ENCODE assay signal across 8 mouse cellular contexts in genomic region chr17:43326726-43327700, GRCm38 (mm10). TPM values are rescaled to one million over a fixed set of nuclear protein-coding genes. Genes with fewer than 3 reads are reported as not detected.
DNase-seq lines count a peak whose midpoint lies in the region; ATAC-seq and TF ChIP-seq lines count a peak whose summit lies in the region.

No protein-coding gene starts in this region.

- 13% methylated on average over 29 of the region's 29 CpGs for WGBS in spleen, adult 2 months
- WGBS in intestine, embryonic 16.5 days: 17% methylated on average over 29 of the region's 29 CpGs
- WGBS in liver, embryonic 12.5 days (ENCODE audit: insufficient replicate concordance): 6% methylated on average over 29 of the region's 29 CpGs
- WGBS in midbrain, postnatal 0 days: 8% methylated on average over 29 of the region's 29 CpGs

- peak; percentile 35; the same call in 1 of the 2 replicates for TF ChIP-seq CTCF in spleen, adult 2 months (IDR thresholded peaks at IDR 0.05; ENCODE audit: extremely low read depth, insufficient read depth, insufficient read length, insufficient replicate concordance)
- TF ChIP-seq CTCF in midbrain, postnatal 0 days (IDR thresholded peaks at IDR 0.05): peak; percentile 76

- peak; percentile 8 to 11 for DNase-seq in spleen, adult 2 months (ENCODE audit: low read depth in 1 of 2, low spot score in 2 of 2)
- DNase-seq in spleen, adult 12 weeks (ENCODE audit: low spot score): no peak
- DNase-seq in embryo, embryonic 10 days (ENCODE audit: low spot score): peak; percentile 90
- peak; percentile 73 to 81 for DNase-seq in heart, adult 18-20 months
- peak; percentile 86 for DNase-seq in midbrain, postnatal 0 days (ENCODE audit: low spot score)
- DNase-seq in thymus, postnatal 14 days: peak; percentile 37

- H3K9me3 ChIP-seq in intestine, embryonic 16.5 days (ENCODE audit: control insufficient read depth, low read length): no peaks in the 10 kb centered on the region; the same call in 1 of the 2 replicates
- H3K9me3 ChIP-seq in liver, embryonic 12.5 days (replicated peaks): no peaks in the 10 kb centered on the region
- H3K9me3 ChIP-seq in midbrain, postnatal 0 days (ENCODE audit: low read length): 0 out of 2 replicates have a peak, but pooled peaks cover 4% of the 10 kb centered on the region

- H3K27me3 ChIP-seq in spleen, adult 2 months (ENCODE audit: control insufficient read depth, insufficient read depth, low read length): no peaks in the 10 kb centered on the region
- no peaks in the 10 kb centered on the region for H3K27me3 ChIP-seq in intestine, embryonic 16.5 days (replicated peaks; ENCODE audit: control insufficient read depth, insufficient read depth, low read length)
- H3K27me3 ChIP-seq in liver, embryonic 12.5 days (replicated peaks): no peaks in the 10 kb centered on the region
- no peaks in the 10 kb centered on the region for H3K27me3 ChIP-seq in midbrain, postnatal 0 days (ENCODE audit: insufficient read depth, low read length)

- ATAC-seq in intestine, embryonic 16.5 days: peak; percentile 81
- peak; percentile 17 for ATAC-seq in liver, embryonic 12.5 days
- ATAC-seq in midbrain, postnatal 0 days (ENCODE audit: low FRiP score): peak; percentile 86

- H3K4me1 ChIP-seq in spleen, adult 2 months (ENCODE audit: control insufficient read depth, insufficient read depth, insufficient read length): peaks cover 6% of the 10 kb centered on the region; the same call in 1 of the 2 replicates
- peaks cover 9% of the 10 kb centered on the region; the same call in 1 of the 2 replicates for H3K4me1 ChIP-seq in intestine, embryonic 16.5 days (ENCODE audit: control insufficient read depth, insufficient read depth, low read length)
- H3K4me1 ChIP-seq in liver, embryonic 12.5 days: peaks cover 65% of the 10 kb centered on the region
- H3K4me1 ChIP-seq in midbrain, postnatal 0 days (ENCODE audit: insufficient read depth, low read length): no peaks in the 10 kb centered on the region

- peak overlapping the region; percentile 51; the same call in 1 of the 2 replicates for H3K9ac ChIP-seq in intestine, embryonic 16.5 days (ENCODE audit: low read depth, low read length)
- peak overlapping the region; percentile 65 for H3K9ac ChIP-seq in liver, embryonic 12.5 days
- H3K9ac ChIP-seq in midbrain, postnatal 0 days (replicated peaks; ENCODE audit: low read length, poor library complexity, severe bottlenecking): 0 out of 2 replicates have a peak overlapping the region, but pooled peaks have one; percentile 13

- H3K4me3 ChIP-seq in spleen, adult 2 months (ENCODE audit: extremely low read depth, insufficient read depth, insufficient read length): peak overlapping the region; percentile 23; the same call in 1 of the 2 replicates
- H3K4me3 ChIP-seq in intestine, embryonic 16.5 days (ENCODE audit: low read length): peak overlapping the region; percentile 34
- peak overlapping the region; percentile 42 for H3K4me3 ChIP-seq in liver, embryonic 12.5 days
- peak overlapping the region; percentile 29 for H3K4me3 ChIP-seq in midbrain, postnatal 0 days (ENCODE audit: low read depth, low read length)

- TF ChIP-seq POLR2A in spleen, adult 2 months (IDR thresholded peaks at IDR 0.05; ENCODE audit: low read depth, low read length): no peak

- peak overlapping the region; percentile 51 for H3K4me2 ChIP-seq in intestine, embryonic 16.5 days (ENCODE audit: low read depth, low read length)
- H3K4me2 ChIP-seq in liver, embryonic 12.5 days: peak overlapping the region; percentile 74
- peak overlapping the region; percentile 66 for H3K4me2 ChIP-seq in midbrain, postnatal 0 days (ENCODE audit: low read depth, low read length, poor library complexity, severe bottlenecking)

- no peaks in the 10 kb centered on the region for H3K36me3 ChIP-seq in spleen, adult 2 months (ENCODE audit: control insufficient read depth, insufficient read depth, low read length)
- no peaks in the 10 kb centered on the region for H3K36me3 ChIP-seq in intestine, embryonic 16.5 days (ENCODE audit: control insufficient read depth, insufficient read depth, low read length)
- H3K36me3 ChIP-seq in liver, embryonic 12.5 days: no peaks in the 10 kb centered on the region
- H3K36me3 ChIP-seq in midbrain, postnatal 0 days (ENCODE audit: insufficient read depth, low read length): no peaks in the 10 kb centered on the region

- peak overlapping the region; percentile 32; the same call in 1 of the 2 replicates for H3K27ac ChIP-seq in spleen, adult 2 months (ENCODE audit: insufficient read depth, low read length)
- peak overlapping the region; percentile 39; the same call in 1 of the 2 replicates for H3K27ac ChIP-seq in intestine, embryonic 16.5 days (ENCODE audit: low read length)
- peak overlapping the region; percentile 87 for H3K27ac ChIP-seq in liver, embryonic 12.5 days
- H3K27ac ChIP-seq in midbrain, postnatal 0 days (ENCODE audit: low read depth, low read length): 0 out of 2 replicates have a peak overlapping the region, but pooled peaks have one; percentile 32

RNA-seq across cellular contexts. Expression of gene Adgrf5, which starts 33.2 kb away (rescaled TPM):
- 5.0 and 6.1 TPM in 2 replicates for polyA plus RNA-seq in spleen, adult 2 months (2012; rRNA removed)
- 100 to 1,000 TPM; 168 to 185 TPM for total RNA-seq in heart, adult 18-20 months (2021)
- polyA plus RNA-seq in intestine, embryonic 16.5 days (2015; fragmentation: Nextera tagmentation; extraction: Ambion mirVana): 10.3 and 10.6 TPM in 2 replicates
- 5.9 and 6.5 TPM in 2 replicates for polyA plus RNA-seq in liver, embryonic 12.5 days (2016; fragmentation: Nextera tagmentation; extraction: Ambion mirVana)
- total RNA-seq in midbrain, postnatal 0 days (2014; rRNA removed): 23.9 and 27.5 TPM in 2 replicates
- polyA plus RNA-seq in midbrain, postnatal 0 days (2015; fragmentation: Nextera tagmentation; extraction: Ambion mirVana): 4.2 and 4.6 TPM in 2 replicates

RNA-seq across cellular contexts. Expression of gene Adgrf1, which starts 56.9 kb away (rescaled TPM):
- polyA plus RNA-seq in spleen, adult 2 months (2012; rRNA removed): not detected in 2 replicates
- total RNA-seq in heart, adult 18-20 months (2021): not detected
- 0.12 and 0.24 TPM in 2 replicates for polyA plus RNA-seq in intestine, embryonic 16.5 days (2015; fragmentation: Nextera tagmentation; extraction: Ambion mirVana)
- 0.13 and 0.16 TPM in 2 replicates for polyA plus RNA-seq in liver, embryonic 12.5 days (2016; fragmentation: Nextera tagmentation; extraction: Ambion mirVana)
- total RNA-seq in midbrain, postnatal 0 days (2014; rRNA removed): not detected in 2 replicates
- not detected in 2 replicates for polyA plus RNA-seq in midbrain, postnatal 0 days (2015; fragmentation: Nextera tagmentation; extraction: Ambion mirVana)

Comparison
In these comparisons a context has a peak if more than half of its experiments do, and no peak if none do; other contexts are left out.
1. H3K27ac ChIP-seq: peak in every context shown above with its lines; median percentile 87 in liver, embryonic 12.5 days; 39 in intestine, embryonic 16.5 days; 32 in spleen, adult 2 months; 32 in midbrain, postnatal 0 days.
2. ATAC-seq: peak in every context shown above with its lines; median percentile 86 in midbrain, postnatal 0 days; 81 in intestine, embryonic 16.5 days; 17 in liver, embryonic 12.5 days.
3. H3K9ac ChIP-seq: peak in every context shown above with its lines; median percentile 65 in liver, embryonic 12.5 days; 51 in intestine, embryonic 16.5 days; 13 in midbrain, postnatal 0 days.